Mouse (Mus musculus) embryonic facial prominence, embryonic 14.5 days (tissue): ENCODE data around the gene Olfr510. TPM values are rescaled to one million over a fixed set of nuclear protein-coding genes. Genes with fewer than 3 reads are reported as not detected.

Experiments
- polyA plus RNA-seq: library from polyadenylated mRNA; unstranded; fragments of >200 nt; fragmentation: Nextera tagmentation; extraction: Ambion mirVana; gene quantifications from 2 replicates; pipeline ENCODE4 v1.2.1, GENCODE M21; 2014

The Olfr510 gene
- polyA plus RNA-seq, 1 experiment from 2014 or later: not detected

Other genes with a start within 250 kb of the Olfr510 start
- gene Olfr497, start 246.0 kb upstream of the Olfr510 start, polyA plus RNA-seq: not detected in 2 replicates
- gene Olfr498, start 201.1 kb upstream of the Olfr510 start, polyA plus RNA-seq: 0.13 TPM in 1 of 2 replicates, not detected in the other
- gene Olfr502, start 141.4 kb upstream of the Olfr510 start, polyA plus RNA-seq: 0.07 TPM in 1 of 2 replicates, not detected in the other
- not detected in 2 replicates for gene Olfr503, start 121.9 kb upstream of the Olfr510 start, polyA plus RNA-seq
- not detected in 2 replicates for gene Olfr504, start 100.6 kb upstream of the Olfr510 start, polyA plus RNA-seq
- gene Olfr506, start 55.6 kb upstream of the Olfr510 start, polyA plus RNA-seq: 0.16 TPM in 1 of 2 replicates, not detected in the other
- not detected in 2 replicates for gene Olfr507, start 44.6 kb upstream of the Olfr510 start, polyA plus RNA-seq
- not detected in 2 replicates for gene Olfr508, start 36.4 kb upstream of the Olfr510 start, polyA plus RNA-seq
- 0.05 and 0.08 TPM in 2 replicates for gene Olfr509, start 14.5 kb upstream of the Olfr510 start, polyA plus RNA-seq
- gene Olfr512, start 46.9 kb downstream of the Olfr510 start, polyA plus RNA-seq: 0.20 TPM in 1 of 2 replicates, not detected in the other
- 0.14 TPM in 1 of 2 replicates, not detected in the other for gene Olfr513, start 84.6 kb downstream of the Olfr510 start, polyA plus RNA-seq
- gene Olfr514, start 159.6 kb downstream of the Olfr510 start, polyA plus RNA-seq: not detected in 2 replicates
- 0.15 TPM in 1 of 2 replicates, not detected in the other for gene Olfr516, start 184.1 kb downstream of the Olfr510 start, polyA plus RNA-seq
- gene Olfr517, start 206.0 kb downstream of the Olfr510 start, polyA plus RNA-seq: not detected in 2 replicates
- gene Olfr518, start 218.6 kb downstream of the Olfr510 start, polyA plus RNA-seq: 0.07 TPM in 1 of 2 replicates, not detected in the other
- gene Olfr519, start 228.0 kb downstream of the Olfr510 start, polyA plus RNA-seq: not detected in 2 replicates